Mouse (Mus musculus): ENCODE data around the gene C1qtnf9.

DNA sequence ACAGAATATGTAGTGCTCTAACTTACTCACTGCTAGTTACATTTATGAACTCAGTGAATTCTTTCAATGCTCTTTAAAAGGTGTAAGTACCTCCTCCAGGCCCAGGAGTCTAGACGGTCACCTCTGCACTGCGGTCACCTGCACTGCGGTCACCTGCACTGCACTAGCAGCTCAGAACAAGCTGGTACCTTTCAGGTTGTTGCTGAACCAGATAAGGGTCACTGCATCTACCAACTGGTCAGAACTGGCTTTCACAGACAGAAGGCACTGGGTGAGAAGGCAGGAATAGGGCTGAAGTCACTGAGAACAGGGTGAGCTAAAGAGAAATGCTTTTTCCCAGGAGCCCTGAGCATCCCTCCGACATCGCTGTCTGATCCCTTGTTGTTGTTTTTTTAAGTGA, 13.3 kb upstream of the C1qtnf9 start:
- no peak for TF ChIP-seq CTCF (IDR thresholded peaks at IDR 0.05; ENCODE audit: borderline replicate concordance, control insufficient read depth, extremely low read depth, insufficient read depth, low read length, poor library complexity)
- TF ChIP-seq POLR2A (IDR thresholded peaks at IDR 0.05; ENCODE audit: control insufficient read depth, extremely low read depth, insufficient read depth, low read length, poor library complexity), result no peak
